Mouse (Mus musculus): ENCODE results near the gene Ush1g. TPM values are rescaled to one million over a fixed set of nuclear protein-coding genes. Genes with fewer than 3 reads are reported as not detected.

Ush1g gene
- polyA plus RNA-seq, 1 experiment from 2014 or later = not detected

DNA sequence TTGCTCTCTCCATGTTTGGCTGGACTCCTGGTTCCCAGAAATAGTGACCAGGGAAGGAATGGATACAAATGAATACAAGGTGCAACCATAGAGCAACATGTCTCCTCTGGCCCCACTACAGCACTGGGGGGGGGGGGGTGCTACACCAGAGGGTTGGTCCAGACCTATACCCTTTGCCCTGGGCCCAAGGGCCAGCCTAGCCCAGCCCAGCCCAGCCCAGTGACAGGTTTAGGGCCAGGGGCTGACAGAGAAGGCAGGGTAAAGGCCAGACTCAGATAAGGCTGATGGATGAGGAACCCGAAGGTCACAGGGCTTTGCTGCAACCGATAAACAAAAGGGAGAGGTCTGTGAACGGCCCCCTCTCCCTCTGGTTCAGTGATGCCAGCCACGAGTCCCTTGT is 28.1 kb upstream of the Ush1g start:
- H3K9me3 ChIP-seq (replicated peaks) = no peaks in the 10 kb centered on the region
- no peak overlapping the region for H3K27ac ChIP-seq (replicated peaks)
- H3K4me3 ChIP-seq = no peak overlapping the region
- DNase-seq (ENCODE audit: low spot score) = no peak
- H3K27me3 ChIP-seq (ENCODE audit: low read depth, poor library complexity, severe bottlenecking) = peaks cover 66% of the 10 kb centered on the region
- peaks cover 12% of the 10 kb centered on the region for H3K36me3 ChIP-seq
- WGBS = 84% methylated on average over 4 of the region's 4 CpGs
- H3K4me1 ChIP-seq = peaks cover 12% of the 10 kb centered on the region

GRCm38 (mm10) chr11:115348681-115349248 is 26.9 kb upstream of the Ush1g start:
- WGBS = 66% methylated on average over 17 of the region's 17 CpGs
- peaks cover 12% of the 10 kb centered on the region for H3K36me3 ChIP-seq
- H3K27me3 ChIP-seq (ENCODE audit: low read depth, poor library complexity, severe bottlenecking) = peaks cover 70% of the 10 kb centered on the region

GRCm38 (mm10) chr11:115345515-115345914 is 23.7 kb upstream of the Ush1g start:
- Histone ChIP-seq H3K4me3 (no peak overlapping the region), H3K27ac (replicated peaks) (no peak overlapping the region), H3K27me3 (ENCODE audit: low read depth, poor library complexity, severe bottlenecking) (peaks cover 56% of the 10 kb centered on the region), H3K4me1 (peaks cover 17% of the 10 kb centered on the region), H3K9me3 (replicated peaks) (no peaks in the 10 kb centered on the region), H3K36me3 (no peaks in the 10 kb centered on the region)
- no peak for DNase-seq (ENCODE audit: low spot score)
- 52% methylated on average over 7 of the region's 7 CpGs for WGBS

More at GRCm38 (mm10) chr11:115348681-115349248, 26.9 kb upstream of the Ush1g start:
- H3K27ac ChIP-seq (replicated peaks) = no peak overlapping the region
- DNase-seq (ENCODE audit: low spot score) = no peak
- H3K4me3 ChIP-seq = no peak overlapping the region
- H3K4me1 ChIP-seq = peaks cover 17% of the 10 kb centered on the region
- H3K9me3 ChIP-seq (replicated peaks) = no peaks in the 10 kb centered on the region

DNA sequence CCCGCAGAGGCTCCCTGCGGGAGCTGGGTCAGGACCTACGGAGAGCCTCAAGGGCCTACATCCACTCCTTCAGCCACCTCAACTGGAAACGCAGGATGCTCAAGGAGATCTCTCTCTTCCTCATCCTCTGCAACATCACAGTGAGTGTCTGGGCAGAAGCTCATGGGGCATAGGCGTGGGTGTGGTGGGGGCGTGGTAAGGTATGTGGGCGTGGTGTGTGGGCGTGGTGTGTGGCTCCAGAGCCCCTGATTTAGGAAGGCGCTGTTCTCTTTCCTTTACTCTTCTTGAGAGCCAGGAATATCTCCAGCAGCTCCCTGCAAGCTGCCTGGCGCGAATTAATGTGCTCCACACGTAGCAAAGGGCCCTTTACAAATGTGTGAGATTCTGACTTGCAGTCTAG is 23.1 kb upstream of the Ush1g start:
- no peak overlapping the region for H3K27ac ChIP-seq (replicated peaks)
- no peaks in the 10 kb centered on the region for H3K9me3 ChIP-seq (replicated peaks)
- 13% methylated on average over 12 of the region's 12 CpGs for WGBS
- no peak overlapping the region for H3K4me3 ChIP-seq
- no peaks in the 10 kb centered on the region for H3K36me3 ChIP-seq
- H3K27me3 ChIP-seq (ENCODE audit: low read depth, poor library complexity, severe bottlenecking) = peaks cover 59% of the 10 kb centered on the region
- peaks cover 17% of the 10 kb centered on the region for H3K4me1 ChIP-seq
- DNase-seq (ENCODE audit: low spot score) = no peak

DNA sequence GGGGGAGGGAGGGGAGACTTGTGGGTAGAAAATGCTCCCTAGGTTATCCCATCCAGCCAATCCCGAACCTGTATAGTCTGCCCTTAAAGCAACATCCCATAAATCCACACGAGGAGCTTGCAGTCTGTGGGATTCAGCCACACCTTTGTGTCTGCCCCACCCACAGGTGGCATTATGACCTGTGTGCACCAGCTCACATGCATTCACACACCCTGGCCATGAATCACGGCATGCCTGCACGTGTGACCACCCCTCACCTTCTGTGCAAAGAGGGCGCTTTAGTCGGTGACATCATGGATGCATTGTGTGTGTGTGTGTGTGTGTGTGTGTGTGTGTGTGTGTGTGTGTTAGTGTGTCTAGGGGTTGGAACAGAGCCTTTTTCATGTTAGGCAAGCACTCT is 20.0 kb upstream of the Ush1g start:
- H3K4me1 ChIP-seq = peaks cover 12% of the 10 kb centered on the region
- 75% methylated on average over 6 of the region's 6 CpGs for WGBS
- H3K4me3 ChIP-seq = no peak overlapping the region
- H3K27ac ChIP-seq (replicated peaks) = no peak overlapping the region
- H3K9me3 ChIP-seq (replicated peaks) = no peaks in the 10 kb centered on the region
- H3K27me3 ChIP-seq (ENCODE audit: low read depth, poor library complexity, severe bottlenecking) = peaks cover 66% of the 10 kb centered on the region
- no peaks in the 10 kb centered on the region for H3K36me3 ChIP-seq
- no peak for DNase-seq (ENCODE audit: low spot score)

DNA sequence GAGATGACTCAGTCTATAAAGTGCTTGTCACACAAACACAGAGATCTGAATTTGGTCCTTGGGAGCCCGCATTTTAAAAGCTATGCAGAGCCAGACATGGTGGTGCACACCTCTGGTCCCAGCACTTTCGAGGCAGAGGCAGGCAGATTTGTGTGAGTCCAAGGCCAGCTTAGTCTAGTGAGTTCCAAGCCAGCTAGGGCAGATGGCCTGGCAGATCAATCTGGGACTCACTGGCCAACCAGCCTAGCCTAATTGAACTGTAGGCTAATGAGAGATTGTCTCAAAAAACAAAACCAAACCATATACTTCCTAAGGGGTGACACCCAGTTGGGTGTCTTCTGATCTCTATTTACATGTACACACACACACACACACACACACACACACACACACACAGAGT is 19.4 kb upstream of the Ush1g start:
- peaks cover 70% of the 10 kb centered on the region for H3K27me3 ChIP-seq (ENCODE audit: low read depth, poor library complexity, severe bottlenecking)

DNA sequence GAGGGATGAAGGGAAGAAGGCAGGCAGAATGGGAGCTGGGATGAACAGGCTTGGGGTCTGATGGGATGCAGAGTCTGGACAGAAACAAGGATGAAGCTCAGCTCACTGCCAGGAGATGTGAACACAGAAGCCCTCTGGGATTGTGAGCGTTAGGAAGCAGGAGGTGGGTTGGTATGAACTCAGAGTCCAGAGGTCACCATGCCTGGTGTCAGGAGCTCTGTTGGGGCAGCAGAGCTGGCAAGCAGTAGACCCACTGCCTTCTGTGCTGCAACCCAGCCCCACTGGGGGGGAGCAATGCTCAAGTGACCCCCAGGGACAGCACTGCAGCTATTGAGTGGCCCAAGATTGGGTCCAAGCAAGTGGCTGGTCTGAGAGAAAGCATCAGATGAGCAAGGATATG is 16.0 kb upstream of the Ush1g start:
- Histone ChIP-seq H3K4me1 (peaks cover 35% of the 10 kb centered on the region), H3K27ac (replicated peaks) (no peak overlapping the region), H3K4me3 (no peak overlapping the region), H3K9me3 (replicated peaks) (no peaks in the 10 kb centered on the region), H3K36me3 (no peaks in the 10 kb centered on the region), H3K27me3 (ENCODE audit: low read depth, poor library complexity, severe bottlenecking) (peaks cover 75% of the 10 kb centered on the region)
- 70% methylated on average over 1 of the region's 1 CpGs for WGBS
- no peak for DNase-seq (ENCODE audit: low spot score)

More for the DNA sequence above, 19.4 kb upstream of the Ush1g start:
- no peaks in the 10 kb centered on the region for H3K36me3 ChIP-seq
- 68% methylated on average over 2 of the region's 2 CpGs for WGBS
- peaks cover 13% of the 10 kb centered on the region for H3K4me1 ChIP-seq
- no peak overlapping the region for H3K27ac ChIP-seq (replicated peaks)
- no peak overlapping the region for H3K4me3 ChIP-seq
- no peaks in the 10 kb centered on the region for H3K9me3 ChIP-seq (replicated peaks)
- DNase-seq (ENCODE audit: low spot score) = no peak

- no peak overlapping the region for H3K27ac ChIP-seq (replicated peaks)
- peaks cover 36% of the 10 kb centered on the region for H3K4me1 ChIP-seq
- 67% methylated on average over 3 of the region's 3 CpGs for WGBS
- H3K9me3 ChIP-seq (replicated peaks) = no peaks in the 10 kb centered on the region
- no peak overlapping the region for H3K4me3 ChIP-seq
- peaks cover 80% of the 10 kb centered on the region for H3K27me3 ChIP-seq (ENCODE audit: low read depth, poor library complexity, severe bottlenecking)
- H3K36me3 ChIP-seq = no peaks in the 10 kb centered on the region
- DNase-seq (ENCODE audit: low spot score) = no peak
Observed at GRCm38 (mm10) chr11:115337350-115337749, 15.5 kb upstream of the Ush1g start.

- Histone ChIP-seq H3K9me3 (replicated peaks) (no peaks in the 10 kb centered on the region), H3K4me1 (peaks cover 38% of the 10 kb centered on the region), H3K27ac (replicated peaks) (no peak overlapping the region), H3K4me3 (no peak overlapping the region), H3K27me3 (ENCODE audit: low read depth, poor library complexity, severe bottlenecking) (peaks cover 92% of the 10 kb centered on the region), H3K36me3 (no peaks in the 10 kb centered on the region)
- DNase-seq (ENCODE audit: low spot score) = no peak
- WGBS = 19% methylated on average over 6 of the region's 6 CpGs
Observed at GRCm38 (mm10) chr11:115336115-115336514, 14.3 kb upstream of the Ush1g start.

- WGBS = 56% methylated on average over 12 of the region's 12 CpGs
- Histone ChIP-seq H3K27me3 (ENCODE audit: low read depth, poor library complexity, severe bottlenecking) (peaks cover 92% of the 10 kb centered on the region), H3K4me3 (peak overlapping the region; percentile 43; the same call in 1 of the 2 replicates)
Observed at GRCm38 (mm10) chr11:115335223-115335622, 13.4 kb upstream of the Ush1g start.

DNA sequence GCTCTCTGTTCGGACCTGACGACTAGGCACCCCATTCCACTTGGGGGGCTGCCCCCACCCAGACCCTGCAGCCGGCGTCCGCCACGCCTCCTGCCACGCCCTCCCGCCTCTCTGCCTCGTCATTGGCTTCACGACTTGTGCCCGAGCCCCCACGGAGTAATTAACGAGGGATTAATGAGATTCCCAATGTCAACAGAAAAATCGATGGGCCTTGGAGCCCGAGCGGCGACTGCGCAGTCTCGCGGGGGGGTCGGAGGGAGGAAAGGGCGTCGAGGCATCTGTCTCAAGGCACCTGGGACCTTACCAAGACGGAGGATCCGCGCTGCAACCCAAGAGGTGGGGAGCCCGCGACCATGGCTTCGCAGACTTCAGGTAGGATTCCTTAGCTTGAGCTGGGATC is 12.7 kb upstream of the Ush1g start, which contains the start of gene Otop3:
TSS of gene Otop3 (plus strand) at position 201 of the 400 bp plus-strand sequence.
- Histone ChIP-seq H3K36me3 (no peaks in the 10 kb centered on the region), H3K27me3 (ENCODE audit: low read depth, poor library complexity, severe bottlenecking) (peaks cover 92% of the 10 kb centered on the region), H3K4me3 (peak within 1 kb of the TSS; percentile 43), H3K4me1 (peaks cover 38% of the 10 kb centered on the region), H3K9me3 (replicated peaks) (no peaks in the 10 kb centered on the region), H3K27ac (replicated peaks) (no peak within 1 kb of the TSS)
- 8% methylated on average over 29 of the region's 29 CpGs for WGBS
- DNase-seq (ENCODE audit: low spot score) = no peak

More at GRCm38 (mm10) chr11:115335223-115335622, 13.4 kb upstream of the Ush1g start:
- no peak for DNase-seq (ENCODE audit: low spot score)
- Histone ChIP-seq H3K4me1 (peaks cover 38% of the 10 kb centered on the region), H3K27ac (replicated peaks) (no peak overlapping the region), H3K9me3 (replicated peaks) (no peaks in the 10 kb centered on the region), H3K36me3 (no peaks in the 10 kb centered on the region)

DNA sequence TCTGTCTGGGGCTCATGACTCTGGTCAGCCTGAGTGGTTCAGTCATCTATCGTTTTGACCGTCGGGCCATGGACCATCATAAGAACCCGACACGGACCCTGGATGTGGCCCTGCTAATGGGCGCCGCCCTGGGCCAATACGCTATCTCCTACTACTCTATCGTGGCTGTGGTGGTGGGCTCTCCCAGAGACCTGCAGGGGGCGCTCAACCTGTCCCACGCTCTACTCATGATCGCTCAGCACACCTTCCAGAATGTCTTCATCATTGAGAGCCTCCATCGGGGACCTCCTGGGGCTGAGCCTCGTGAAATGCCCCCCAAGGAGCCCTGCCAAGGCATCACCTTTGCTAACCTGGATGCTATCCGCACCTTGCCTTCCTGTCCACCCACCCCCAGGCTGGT is 7.5 kb upstream of the Ush1g start:
- H3K9me3 ChIP-seq (replicated peaks) = no peaks in the 10 kb centered on the region
- H3K36me3 ChIP-seq = no peaks in the 10 kb centered on the region
- no peak overlapping the region for H3K27ac ChIP-seq (replicated peaks)
- WGBS = 68% methylated on average over 15 of the region's 15 CpGs
- peaks cover 19% of the 10 kb centered on the region for H3K4me1 ChIP-seq
- H3K27me3 ChIP-seq (ENCODE audit: low read depth, poor library complexity, severe bottlenecking) = peaks cover 81% of the 10 kb centered on the region
- DNase-seq (ENCODE audit: low spot score) = no peak
- H3K4me3 ChIP-seq = no peak overlapping the region

DNA sequence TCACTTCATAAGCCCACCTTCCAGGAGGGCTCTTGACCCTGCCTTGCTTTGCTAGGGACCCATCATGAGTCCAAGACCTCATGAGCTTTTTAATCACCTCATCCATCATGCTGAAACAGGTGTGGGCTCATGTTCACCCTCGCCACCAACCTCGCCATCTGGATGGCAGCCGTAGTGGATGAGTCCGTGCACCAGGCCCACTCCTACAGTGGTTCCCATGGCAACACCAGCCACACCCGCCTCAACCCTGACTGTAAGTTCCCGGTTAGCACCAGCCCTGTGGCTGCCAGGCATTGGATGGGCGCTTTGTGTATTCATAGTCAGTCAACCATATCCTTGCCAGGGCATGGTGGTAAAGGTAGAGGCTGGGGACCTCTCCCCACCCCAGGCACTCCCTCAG is 4.9 kb upstream of the Ush1g start:
- H3K36me3 ChIP-seq = no peaks in the 10 kb centered on the region
- WGBS = 84% methylated on average over 7 of the region's 7 CpGs
- peaks cover 81% of the 10 kb centered on the region for H3K27me3 ChIP-seq (ENCODE audit: low read depth, poor library complexity, severe bottlenecking)
- no peak overlapping the region for H3K27ac ChIP-seq (replicated peaks)
- no peak overlapping the region for H3K4me3 ChIP-seq
- no peak for DNase-seq (ENCODE audit: low spot score)
- no peaks in the 10 kb centered on the region for H3K9me3 ChIP-seq (replicated peaks)
- peaks cover 20% of the 10 kb centered on the region for H3K4me1 ChIP-seq
